Mouse (Mus musculus) embryo, embryonic 9.5 days (tissue): ENCODE measurements at regions not wholly inside any gene's neighbourhood (a gene's known extent, or its start where the extent isn't known, plus 50 kb on each side); places are given as distances from the start of the nearest gene placed in this dataset.
"Not testable (repeated sequence)": the region's sequence is repeated elsewhere in the genome, so short reads cannot be mapped to it uniquely, and the experiment has no call there.

Experiments used
- DNase-seq: peaks from one replicate; pipeline ENCODE4 v3.0.0-alpha.2; 2017; ENCODE audit errors: extremely low spot score

- DNase-seq, result peak; percentile 55
Observed at GRCm38 (mm10) chr16:65629186-65629585, 66.7 kb upstream of the Chmp2b start.

GRCm38 (mm10) chr16:65631680-65632079, 69.2 kb upstream of the Chmp2b start:
- no peak for DNase-seq

GRCm38 (mm10) chr16:65646741-65647140, 84.2 kb upstream of the Chmp2b start:
- not testable (repeated sequence) for DNase-seq

- DNase-seq, result no peak
Observed at GRCm38 (mm10) chr16:65649061-65649460, 86.5 kb upstream of the Chmp2b start.

- no peak for DNase-seq
Observed at GRCm38 (mm10) chr16:65655490-65655889, 93.0 kb upstream of the Chmp2b start.

GRCm38 (mm10) chr16:65657829-65658228, 95.3 kb upstream of the Chmp2b start:
- DNase-seq, result no peak

GRCm38 (mm10) chr16:65664787-65665186, 102.3 kb upstream of the Chmp2b start:
- peak; percentile 22 for DNase-seq

- DNase-seq, result no peak
Observed at GRCm38 (mm10) chr16:65672116-65672515, 109.6 kb upstream of the Chmp2b start.

- DNase-seq, result no peak
Observed at GRCm38 (mm10) chr16:65683089-65683488, 120.6 kb upstream of the Chmp2b start.

- DNase-seq, result no peak
Observed at GRCm38 (mm10) chr16:65683703-65684320, 121.3 kb upstream of the Chmp2b start.

- no peak for DNase-seq
Observed at GRCm38 (mm10) chr16:65693626-65694025, 121.4 kb upstream of the Vgll3 start.

GRCm38 (mm10) chr16:65715631-65716030, 99.4 kb upstream of the Vgll3 start:
- DNase-seq, result no peak

GRCm38 (mm10) chr16:65718791-65719472, 96.1 kb upstream of the Vgll3 start:
- no peak for DNase-seq

GRCm38 (mm10) chr16:65720953-65721352, 94.1 kb upstream of the Vgll3 start:
- DNase-seq, result no peak

GRCm38 (mm10) chr16:65725559-65726269, 89.3 kb upstream of the Vgll3 start:
- no peak for DNase-seq

- DNase-seq, result no peak
Observed at GRCm38 (mm10) chr16:65726289-65726688, 88.8 kb upstream of the Vgll3 start.

GRCm38 (mm10) chr16:65729322-65729721, 85.7 kb upstream of the Vgll3 start:
- DNase-seq, result no peak

- no peak for DNase-seq
Observed at GRCm38 (mm10) chr16:65739652-65740051, 75.4 kb upstream of the Vgll3 start.

GRCm38 (mm10) chr16:65742951-65743350, 72.1 kb upstream of the Vgll3 start:
- DNase-seq, result no peak

- DNase-seq, result no peak
Observed at GRCm38 (mm10) chr16:65755667-65756066, 59.4 kb upstream of the Vgll3 start.
